Mouse (Mus musculus) ES-Bruce4 (cell line): ENCODE measurements at regions not wholly inside any gene's neighbourhood (a gene's known extent, or its start where the extent isn't known, plus 50 kb on each side); places are given as distances from the start of the nearest gene placed in this dataset.

ENCODE experiments used
- EP300 ChIP-seq: IDR thresholded peaks from 2 replicates; pipeline ENCODE4 v1.6.1; 2011; ENCODE audit warnings: low read depth, low read length; ENCODE audit not compliant: insufficient read depth
- POLR2A ChIP-seq: IDR thresholded peaks from one replicate; pipeline ENCODE4 v1.8.1; 2011; ENCODE audit warnings: low read length; ENCODE audit not compliant: insufficient read depth

- no peak for TF ChIP-seq POLR2A
- TF ChIP-seq EP300: no peak
Measured at GRCm38 (mm10) chr11:18372813-18373332, 419.2 kb upstream of the Etaa1 start.
